Mouse (Mus musculus) brain, embryonic 18.5 days (tissue): ENCODE data around the gene Gm49378.
A peak's percentile ranks its signal among the peaks of the same experiment; 100 is the strongest.

ENCODE experiments used
- DNase-seq: peaks from one replicate; pipeline ENCODE4 v3.0.0-alpha.2; 2012; ENCODE audit warnings: low read depth, low spot score

Gene Gm49378

GRCm38 (mm10) chr14:55590748-55591330 is 46.9 kb downstream of the Gm49378 start, which contains the start of gene Psme2:
Gene Psme2 (minus strand): TSS chr14:55591113.
- DNase-seq = peak; percentile 94

- no peak for DNase-seq
Observed at GRCm38 (mm10) chr14:55589771-55590448, 47.8 kb downstream of the Gm49378 start.

- DNase-seq = no peak
Observed at GRCm38 (mm10) chr14:55589271-55589670, 48.4 kb downstream of the Gm49378 start.

GRCm38 (mm10) chr14:55586149-55586548 is 51.5 kb downstream of the Gm49378 start:
- DNase-seq = no peak

- DNase-seq = no peak
Observed at GRCm38 (mm10) chr14:55585566-55585960, 52.1 kb downstream of the Gm49378 start.

- DNase-seq = no peak
Observed at GRCm38 (mm10) chr14:55584702-55585565, 52.8 kb downstream of the Gm49378 start, which contains the start of gene Emc9. Gene Emc9 (minus strand): TSS chr14:55585302.

GRCm38 (mm10) chr14:55584303-55584701 is 53.4 kb downstream of the Gm49378 start:
- no peak for DNase-seq

- no peak for DNase-seq
Observed at GRCm38 (mm10) chr14:55581981-55582681, 55.6 kb downstream of the Gm49378 start.

GRCm38 (mm10) chr14:55580731-55581130 is 57.0 kb downstream of the Gm49378 start:
- no peak for DNase-seq

- no peak for DNase-seq
Observed at GRCm38 (mm10) chr14:55579511-55580496, 57.9 kb downstream of the Gm49378 start.
